Mouse (Mus musculus) cerebellum, postnatal 25 days (tissue): Measurements from ENCODE around the gene Ebf1.
A peak's percentile ranks its signal among the peaks of the same experiment; 100 is the strongest.

Source experiments
- DNase-seq, 2 experiments: peaks; one replicate each; pipeline ENCODE4 v3.0.0; 2021; ENCODE audit warnings: mixed read lengths in 2 of 2

Gene Ebf1

GRCm38 (mm10) chr11:44974271-44974670 lies 357.2 kb downstream of the Ebf1 start:
- no peak for DNase-seq

GRCm38 (mm10) chr11:44975151-44975550 lies 358.0 kb downstream of the Ebf1 start:
- no peak for DNase-seq

GRCm38 (mm10) chr11:44976254-44976802 lies 359.2 kb downstream of the Ebf1 start:
- DNase-seq, result no peak

GRCm38 (mm10) chr11:44977921-44978397 lies 360.8 kb downstream of the Ebf1 start:
- DNase-seq, result no peak

GRCm38 (mm10) chr11:44979391-44979790 lies 362.3 kb downstream of the Ebf1 start:
- DNase-seq, result no peak

- DNase-seq, result no peak
Observed at GRCm38 (mm10) chr11:44982225-44982624, 365.1 kb downstream of the Ebf1 start.

GRCm38 (mm10) chr11:44983961-44984360 lies 366.8 kb downstream of the Ebf1 start:
- DNase-seq, result no peak

GRCm38 (mm10) chr11:44984381-44984780 lies 367.3 kb downstream of the Ebf1 start:
- no peak for DNase-seq

- no peak for DNase-seq
Observed at GRCm38 (mm10) chr11:44987796-44988195, 370.7 kb downstream of the Ebf1 start.

- no peak for DNase-seq
Observed at GRCm38 (mm10) chr11:45002681-45003286, 385.7 kb downstream of the Ebf1 start.

- no peak for DNase-seq
Observed at GRCm38 (mm10) chr11:45003716-45004437, 386.8 kb downstream of the Ebf1 start.

GRCm38 (mm10) chr11:45007311-45007710 lies 390.2 kb downstream of the Ebf1 start:
- no peak for DNase-seq

GRCm38 (mm10) chr11:45008078-45008477 lies 391.0 kb downstream of the Ebf1 start:
- DNase-seq, result peak; percentile 87 to 90

GRCm38 (mm10) chr11:45008760-45009159 lies 391.6 kb downstream of the Ebf1 start:
- no peak for DNase-seq

- no peak for DNase-seq
Observed at GRCm38 (mm10) chr11:45012081-45012480, 395.0 kb downstream of the Ebf1 start.

- no peak for DNase-seq
Observed at GRCm38 (mm10) chr11:45017493-45017892, 400.4 kb downstream of the Ebf1 start.

GRCm38 (mm10) chr11:45026012-45026411 lies 408.9 kb downstream of the Ebf1 start:
- no peak for DNase-seq

- DNase-seq, result peak in 1 of 2 experiments; percentile 5
Observed at GRCm38 (mm10) chr11:45026674-45027073, 409.6 kb downstream of the Ebf1 start.

GRCm38 (mm10) chr11:45027076-45027475 lies 410.0 kb downstream of the Ebf1 start:
- no peak for DNase-seq

GRCm38 (mm10) chr11:45055744-45056610 lies 438.9 kb downstream of the Ebf1 start:
- no peak for DNase-seq
